Mouse (Mus musculus) CH12.LX (cell line): ENCODE results near the gene Synpo2. TPM values are rescaled to one million over a fixed set of nuclear protein-coding genes. Genes with fewer than 3 reads are reported as not detected.

Experiments used
- DNase-seq: peaks from one replicate; pipeline ENCODE4 v3.0.0-alpha.2; 2013; ENCODE audit errors: extremely low read depth
- H3K27ac ChIP-seq: 2 replicates; pipeline ENCODE4 v1.5.1; 2012; ENCODE audit warnings: low read depth, mild to moderate bottlenecking, control low read depth, moderate library complexity; ENCODE audit not compliant: insufficient read depth
- H3K27me3 ChIP-seq: replicated peaks from 2 replicates; pipeline ENCODE3; 2012; ENCODE audit warnings: inconsistent platforms
- H3K36me3 ChIP-seq, 2 experiments: replicated peaks in 1 of 2; 2 replicates each; pipeline versions ENCODE3 to v1.6.1; 2012; ENCODE audit warnings: inconsistent platforms in 1 of 2, low read length in 1 of 2, mild to moderate bottlenecking in 1 of 2, mixed read lengths in 1 of 2, moderate library complexity in 1 of 2; ENCODE audit not compliant: control insufficient read depth in 1 of 2, insufficient read depth in 1 of 2
- H3K4me1 ChIP-seq, 2 experiments: 2 replicates each; pipeline ENCODE4 v1.6.1; 2012; ENCODE audit warnings: inconsistent platforms in 1 of 2, moderate library complexity in 1 of 2; ENCODE audit not compliant: insufficient read depth in 2 of 2, control insufficient read depth in 1 of 2
- H3K4me2 ChIP-seq: 2 replicates; pipeline ENCODE4 v1.6.1; 2012; ENCODE audit warnings: low read depth, mild to moderate bottlenecking, control low read depth; ENCODE audit not compliant: poor library complexity, insufficient read depth, severe bottlenecking
- H3K4me3 ChIP-seq, 3 experiments: fragments of 150-350 bp in 1 of 3; sonication (generic) in 1 of 3; replicated peaks in 1 of 3; 2 replicates each; pipeline versions ENCODE3 to v1.5.1; 2011 to 2012; ENCODE audit warnings: low read depth in 2 of 3, low read length in 2 of 3, mild to moderate bottlenecking in 2 of 3, moderate library complexity in 2 of 3, control low read depth in 1 of 3, improper control_type of control experiment in 1 of 3, inconsistent platforms in 1 of 3, mixed read lengths in 1 of 3; ENCODE audit not compliant: poor library complexity in 1 of 3
- H3K79me2 ChIP-seq: replicated peaks from 2 replicates; pipeline ENCODE4 v1.6.1; 2012; ENCODE audit warnings: mild to moderate bottlenecking, moderate library complexity; ENCODE audit not compliant: control insufficient read depth, poor library complexity, insufficient read depth, severe bottlenecking; ENCODE audit errors: extremely low read depth
- H3K9ac ChIP-seq: 2 replicates; pipeline ENCODE4 v1.6.1; 2012; ENCODE audit warnings: low read depth, mild to moderate bottlenecking, control low read depth, moderate library complexity; ENCODE audit not compliant: insufficient read depth
- H3K9me3 ChIP-seq: replicated peaks from 2 replicates; pipeline ENCODE3; 2012; ENCODE audit warnings: low read length, inconsistent platforms, mixed read lengths
- BHLHE40 ChIP-seq: IDR thresholded peaks from 2 replicates; pipeline ENCODE4 v1.6.1; 2011; ENCODE audit warnings: mild to moderate bottlenecking, low read depth, low read length, improper control_type of control experiment
- CHD1 ChIP-seq: IDR thresholded peaks from 2 replicates; pipeline ENCODE4 v1.6.1; 2012; ENCODE audit warnings: low read depth, low read length, improper control_type of control experiment, inconsistent platforms
- CHD2 ChIP-seq: IDR thresholded peaks from 2 replicates; pipeline ENCODE4 v1.6.1; 2011; ENCODE audit warnings: low read length, improper control_type of control experiment
- CTCF ChIP-seq, 2 experiments: IDR thresholded peaks in 1 of 2; conservative IDR thresholded peaks in 1 of 2; 2 replicates each; pipeline ENCODE4 v1.5.1; 2011 to 2012; ENCODE audit warnings: low read depth in 2 of 2, low read length in 2 of 2, improper control_type of control experiment in 1 of 2, inconsistent platforms in 1 of 2, mild to moderate bottlenecking in 1 of 2, moderate library complexity in 1 of 2
- E2F4 ChIP-seq: IDR thresholded peaks from 2 replicates; pipeline ENCODE4 v1.6.1; 2011; ENCODE audit warnings: low read depth, low read length, improper control_type of control experiment; ENCODE audit not compliant: insufficient replicate concordance
- ELF1 ChIP-seq: IDR thresholded peaks from 2 replicates; pipeline ENCODE4 v1.6.1; 2014; ENCODE audit warnings: low read depth, mild to moderate bottlenecking, inconsistent platforms, low read length, improper control_type of control experiment
- ETS1 ChIP-seq: conservative IDR thresholded peaks from 2 replicates; pipeline ENCODE4 v1.6.1; 2012; ENCODE audit warnings: low read depth, mild to moderate bottlenecking, inconsistent platforms, low read length, improper control_type of control experiment, moderate library complexity
- GABPA ChIP-seq: IDR thresholded peaks from 2 replicates; pipeline ENCODE4 v1.6.1; 2012; ENCODE audit warnings: low read depth, low read length, improper control_type of control experiment, inconsistent platforms; ENCODE audit not compliant: insufficient replicate concordance
- HCFC1 ChIP-seq: IDR thresholded peaks from 2 replicates; pipeline ENCODE4 v1.6.1; 2012; ENCODE audit warnings: low read depth, mild to moderate bottlenecking, inconsistent platforms, low read length, improper control_type of control experiment
- JUND ChIP-seq: conservative IDR thresholded peaks from 2 replicates; pipeline ENCODE4 v1.6.1; 2011; ENCODE audit warnings: low read depth, low read length, improper control_type of control experiment
- KAT2A ChIP-seq: IDR thresholded peaks from 2 replicates; pipeline ENCODE4 v1.6.1; 2012; ENCODE audit warnings: low read length, improper control_type of control experiment, inconsistent platforms; ENCODE audit not compliant: insufficient replicate concordance
- MAX ChIP-seq: IDR thresholded peaks from 2 replicates; pipeline ENCODE4 v1.6.1; 2011; ENCODE audit warnings: low read length, improper control_type of control experiment
- MAZ ChIP-seq: IDR thresholded peaks from 2 replicates; pipeline ENCODE4 v1.6.1; 2012; ENCODE audit warnings: low read depth, mild to moderate bottlenecking, inconsistent platforms, low read length, improper control_type of control experiment, moderate library complexity
- MEF2A ChIP-seq: IDR thresholded peaks from 2 replicates; pipeline ENCODE4 v1.6.1; 2014; ENCODE audit warnings: low read depth, mild to moderate bottlenecking, inconsistent platforms, low read length, improper control_type of control experiment, borderline replicate concordance
- MXI1 ChIP-seq: IDR thresholded peaks from 2 replicates; pipeline ENCODE4 v1.6.1; 2011; ENCODE audit warnings: mild to moderate bottlenecking, low read depth, low read length, improper control_type of control experiment
- MYC ChIP-seq: IDR thresholded peaks from 2 replicates; pipeline ENCODE4 v1.6.1; 2011; ENCODE audit warnings: low read depth, mild to moderate bottlenecking, improper control_type of control experiment, low read length
- NRF1 ChIP-seq: IDR thresholded peaks from 2 replicates; pipeline ENCODE4 v1.6.1; 2014; ENCODE audit warnings: low read depth, mild to moderate bottlenecking, inconsistent platforms, low read length, improper control_type of control experiment, moderate library complexity
- PAX5 ChIP-seq: IDR thresholded peaks from 2 replicates; pipeline ENCODE4 v1.6.1; 2012; ENCODE audit warnings: low read length, inconsistent platforms, mixed read lengths
- POLR2A ChIP-seq: IDR thresholded peaks from 2 replicates; pipeline ENCODE4 v1.6.1; 2011; ENCODE audit warnings: low read depth, mild to moderate bottlenecking, improper control_type of control experiment, low read length
- POLR2AphosphoS2 ChIP-seq: IDR thresholded peaks from 2 replicates; pipeline ENCODE4 v1.6.1; 2011; ENCODE audit warnings: low read depth, low read length, improper control_type of control experiment
- SMC3 ChIP-seq: IDR thresholded peaks from 2 replicates; pipeline ENCODE4 v1.6.1; 2011; ENCODE audit warnings: low read depth, low read length, improper control_type of control experiment
- TBP ChIP-seq: conservative IDR thresholded peaks from 2 replicates; pipeline ENCODE4 v1.6.1; 2011; ENCODE audit warnings: low read depth, low read length, improper control_type of control experiment
- TCF12 ChIP-seq: IDR thresholded peaks from 2 replicates; pipeline ENCODE4 v1.6.1; 2014; ENCODE audit warnings: low read depth, mild to moderate bottlenecking, inconsistent platforms, low read length, improper control_type of control experiment
- UBTF ChIP-seq: IDR thresholded peaks from 2 replicates; pipeline ENCODE4 v1.6.1; 2012; ENCODE audit warnings: low read depth, mild to moderate bottlenecking, inconsistent platforms, low read length, improper control_type of control experiment, moderate library complexity
- USF2 ChIP-seq: conservative IDR thresholded peaks from 2 replicates; pipeline ENCODE4 v1.6.1; 2011; ENCODE audit warnings: low read depth, low read length, improper control_type of control experiment
- ZC3H11A ChIP-seq: IDR thresholded peaks from 2 replicates; pipeline ENCODE4 v1.6.1; 2012; ENCODE audit warnings: low read depth, mild to moderate bottlenecking, inconsistent platforms, low read length, improper control_type of control experiment
- ZMIZ1 ChIP-seq: IDR thresholded peaks from 2 replicates; pipeline ENCODE4 v1.6.1; 2012; ENCODE audit warnings: low read depth, mild to moderate bottlenecking, inconsistent platforms, low read length, improper control_type of control experiment
- dilution Hi-C: fragments of 300-500 bp; cut with MboI; formaldehyde crosslinking; loops from 2 replicates; pipeline ENCODE4 v1.14.3; 2020; ENCODE audit warnings: low sequenced_read_pairs; ENCODE audit not compliant: extremely low pct_unique_long_range_greater_than_20kb, extremely low pct_ligation_motif_present
- in situ Hi-C: fragments of 300-500 bp; cut with MboI; formaldehyde crosslinking; loops from 3 replicates; pipeline ENCODE4 v1.14.3; 2019; ENCODE audit warnings: low sequenced_read_pairs, low pct_ligation_motif_present, low pct_unique_long_range_greater_than_20kb, mixed read lengths
- polyA plus RNA-seq: library from polyadenylated mRNA; unstranded; fragments of >175 nt; gene quantifications from 2 replicates; pipeline ENCODE4 v1.2.1, GENCODE M21; 2012; ENCODE audit warnings: low read depth; ENCODE audit not compliant: insufficient read length
- total RNA-seq, 2 experiments: library from RNA; depleted of rRNA; stranded (reverse); fragments of 300-350 nt in 1 of 2; fragments of >200 nt in 1 of 2; gene quantifications; 2 replicates each; pipeline ENCODE4 v1.2.3; 2012 to 2014

Gene Synpo2
- total and polyA plus RNA-seq, 3 experiments = 0.13 to 1.1 (median 0.13) TPM

DNA sequence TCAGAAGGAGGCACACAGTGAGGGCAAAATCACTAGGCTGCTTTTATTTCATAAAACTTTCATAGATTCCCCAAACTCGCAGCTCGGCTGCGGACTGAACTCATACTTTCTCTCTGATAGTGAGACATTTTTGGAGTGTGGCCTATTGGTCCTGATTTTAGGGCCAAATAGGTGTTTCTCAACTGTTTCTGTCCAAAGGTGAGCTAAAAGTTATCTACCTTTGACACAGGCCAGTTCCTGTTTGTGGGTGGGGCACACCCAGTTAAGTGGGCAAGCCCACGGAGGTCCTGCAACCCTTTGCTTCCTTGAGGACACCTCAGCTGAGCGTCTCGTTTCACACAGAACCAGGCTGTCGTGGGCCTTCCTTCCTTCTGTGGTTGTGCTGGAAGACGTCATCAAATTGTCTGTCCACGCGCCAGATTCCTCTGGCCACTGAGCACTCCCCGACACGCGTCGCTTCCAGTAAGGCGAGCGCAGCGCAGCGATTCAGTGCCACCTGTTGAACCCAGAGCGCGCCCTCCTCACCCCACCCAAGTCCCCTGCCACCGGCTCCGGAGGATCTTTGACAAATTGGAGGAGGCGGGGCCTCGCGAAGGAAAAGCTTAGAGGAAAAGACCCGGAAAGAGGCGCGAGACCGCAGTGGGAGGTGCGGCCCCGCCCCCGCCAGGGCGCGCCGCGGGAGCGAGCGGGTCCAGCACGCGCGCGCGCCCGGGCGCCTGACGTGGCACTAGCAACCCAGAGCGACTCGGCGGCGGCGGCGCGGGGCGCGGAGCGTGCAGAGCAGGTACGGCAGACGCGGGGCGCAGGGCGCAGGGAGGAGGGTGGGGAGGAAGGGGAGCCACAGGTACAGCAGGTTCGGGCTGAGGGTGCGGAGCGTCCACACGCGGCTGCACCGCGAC is 31.1 kb upstream of the Synpo2 start, which contains the start of gene Sec24d (continued):
- no peak; the same call in 1 of the 2 replicates for TF ChIP-seq BHLHE40
- no peak for TF ChIP-seq PAX5
- no peak for TF ChIP-seq USF2
- no peak for TF ChIP-seq MEF2A
- TF ChIP-seq MYC = no peak
- TF ChIP-seq TBP = no peak
- TF ChIP-seq ZMIZ1 = no peak; the same call in none of the 2 replicates
- TF ChIP-seq CHD1 = no peak
- TF ChIP-seq CTCF (conservative IDR thresholded peaks at IDR 0.05 in 1 of 2, IDR thresholded peaks at IDR 0.05 in 1 of 2; ENCODE audit: low read depth in 2 of 2, low read length in 2 of 2) = no peak
- TF ChIP-seq SMC3 = no peak
- no peak for TF ChIP-seq E2F4
- TF ChIP-seq ELF1 = peak; percentile 76
- no peak for TF ChIP-seq GABPA
- no peak for TF ChIP-seq UBTF

- in situ Hi-C loops = no loop called here
- Histone ChIP-seq H3K4me3 (no peak overlapping the region), H3K9ac (no peak overlapping the region), H3K79me2 (peaks cover 13% of the 10 kb centered on the region; the same call in 1 of the 2 replicates), H3K27ac (no peak overlapping the region), H3K9me3 (no peaks in the 10 kb centered on the region), H3K4me2 (no peak overlapping the region), H3K36me3 (peaks cover 1 to 3% of the 10 kb centered on the region in 2 experiments), H3K27me3 (no peaks in the 10 kb centered on the region), H3K4me1 (peaks cover 3 to 20% of the 10 kb centered on the region in 2 experiments; a peak in 3 of 4 replicates)
- no peak for TF ChIP-seq POLR2A
- TF ChIP-seq KAT2A = no peak
- TF ChIP-seq SMC3 = no peak
- no peak for TF ChIP-seq TCF12
- TF ChIP-seq NRF1 = no peak
- no peak for TF ChIP-seq MAX
- TF ChIP-seq HCFC1 = no peak
- TF ChIP-seq CHD2 = no peak
- TF ChIP-seq ETS1 = no peak
- TF ChIP-seq ELF1 = no peak
- no peak for TF ChIP-seq MEF2A
- TF ChIP-seq MXI1 = no peak
- TF ChIP-seq ZMIZ1 = no peak
- TF ChIP-seq ZC3H11A = no peak
- TF ChIP-seq POLR2AphosphoS2 = no peak
- no peak for TF ChIP-seq E2F4
- TF ChIP-seq JUND = no peak
- no peak for TF ChIP-seq MAZ
- TF ChIP-seq BHLHE40 = no peak
- dilution Hi-C loops = no loop called here
- DNase-seq = no peak
Observed at GRCm38 (mm10) chr3:123264706-123265105, 28.8 kb upstream of the Synpo2 start.
